Mouse (Mus musculus): ENCODE measurements around the gene Il17rd. TPM values are rescaled to one million over a fixed set of nuclear protein-coding genes. Genes with fewer than 3 reads are reported as not detected.
A peak's percentile ranks its signal among the peaks of the same experiment; 100 is the strongest.

The Il17rd gene
- total and polyA plus RNA-seq, 3 experiments, result 0.04 TPM; not detected in 2

DNA sequence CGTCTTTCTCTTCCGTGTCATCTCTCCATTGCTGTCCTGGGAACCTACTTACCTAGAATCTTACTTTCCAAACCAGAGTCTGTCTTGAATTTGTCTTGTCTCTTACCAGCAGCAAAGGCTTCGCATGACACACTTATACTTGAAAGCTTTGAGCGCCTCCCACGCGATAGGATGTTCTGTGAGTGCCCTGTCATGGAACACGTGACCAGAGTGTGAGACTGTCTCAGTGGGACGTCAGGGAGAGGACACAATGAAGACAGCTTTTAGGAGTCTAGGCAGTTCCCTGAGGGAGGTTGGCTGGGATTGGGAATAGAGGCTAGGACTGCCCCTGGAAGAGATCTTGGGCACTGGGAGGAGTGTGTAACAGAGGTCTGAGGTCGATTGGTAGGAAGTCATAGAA, 57.4 kb downstream of the Il17rd start:
- Histone ChIP-seq H3K36me3 (ENCODE audit: control insufficient read depth in 1 of 2, insufficient read depth in 2 of 2, low read length in 2 of 2) (no peaks in the 10 kb centered on the region), H3K79me2 (ENCODE audit: control insufficient read depth, insufficient read depth, low read length, poor library complexity) (no peaks in the 10 kb centered on the region), H3K4me3 (ENCODE audit: control insufficient read depth in 1 of 2, insufficient read depth in 1 of 2, low read depth in 2 of 2, low read length in 2 of 2) (no peak overlapping the region), H3K27me3 (ENCODE audit: control insufficient read depth in 1 of 2, insufficient read depth in 2 of 2, low read length in 2 of 2) (no peaks in the 10 kb centered on the region; a peak in 1 of 4 replicates), H3K9me3 (replicated peaks; ENCODE audit: insufficient read depth, low read length) (no peaks in the 10 kb centered on the region), H3K9ac (ENCODE audit: control insufficient read depth, low read depth, low read length, poor library complexity, severe bottlenecking) (no peak overlapping the region), H3K27ac (ENCODE audit: control insufficient read depth, low read depth, low read length) (no peak overlapping the region), H3K4me1 (ENCODE audit: control insufficient read depth in 1 of 2, insufficient read depth in 2 of 2, low read length in 2 of 2) (no peaks in the 10 kb centered on the region)
- TF ChIP-seq USF1 (IDR thresholded peaks at IDR 0.05; ENCODE audit: low read depth, low read length) (peak; percentile 31; the same call in 1 of the 2 replicates), POLR2AphosphoS5 (IDR thresholded peaks at IDR 0.05; ENCODE audit: borderline replicate concordance, low read depth, low read length) (no peak)
- DNase-seq (ENCODE audit: low read depth, low spot score), result no peak

DNA sequence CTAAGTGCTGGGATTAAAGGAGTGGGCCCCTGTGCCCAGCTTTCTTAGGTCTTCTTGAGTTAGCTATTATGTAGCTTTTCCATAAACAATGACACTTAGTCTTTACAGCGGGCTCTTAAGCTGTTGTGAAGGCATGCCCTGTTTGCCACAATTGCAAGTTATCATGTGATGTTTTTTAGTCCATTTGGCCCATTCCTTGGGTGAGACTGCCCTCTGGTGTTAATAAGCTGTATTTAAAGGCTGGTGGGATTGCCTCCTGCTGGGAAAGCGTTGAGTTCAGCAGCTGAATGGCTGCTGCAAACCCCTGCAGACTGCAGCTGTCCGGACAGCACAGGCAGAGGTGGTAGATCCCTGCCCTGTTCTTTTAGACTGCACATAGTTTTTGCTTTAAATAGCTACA, 58.0 kb downstream of the Il17rd start:
- DNase-seq (ENCODE audit: low read depth, low spot score), result peak; percentile 65
- Histone ChIP-seq H3K9me3 (replicated peaks; ENCODE audit: insufficient read depth, low read length) (no peaks in the 10 kb centered on the region), H3K4me1 (ENCODE audit: control insufficient read depth in 1 of 2, insufficient read depth in 2 of 2, low read length in 2 of 2) (no peaks in the 10 kb centered on the region), H3K79me2 (ENCODE audit: control insufficient read depth, insufficient read depth, low read length, poor library complexity) (no peaks in the 10 kb centered on the region), H3K4me3 (ENCODE audit: control insufficient read depth in 1 of 2, insufficient read depth in 1 of 2, low read depth in 2 of 2, low read length in 2 of 2) (no peak overlapping the region), H3K27me3 (ENCODE audit: control insufficient read depth in 1 of 2, insufficient read depth in 2 of 2, low read length in 2 of 2) (peaks cover 0 to 2% of the 10 kb centered on the region in 2 experiments; a peak in 2 of 4 replicates), H3K27ac (ENCODE audit: control insufficient read depth, low read depth, low read length) (no peak overlapping the region), H3K36me3 (ENCODE audit: control insufficient read depth in 1 of 2, insufficient read depth in 2 of 2, low read length in 2 of 2) (no peaks in the 10 kb centered on the region), H3K9ac (ENCODE audit: control insufficient read depth, low read depth, low read length, poor library complexity, severe bottlenecking) (no peak overlapping the region)
- TF ChIP-seq USF1 (IDR thresholded peaks at IDR 0.05; ENCODE audit: low read depth, low read length) (peak; percentile 64; the same call in 1 of the 2 replicates), TBP (IDR thresholded peaks at IDR 0.05; ENCODE audit: low read depth, low read length) (no peak), RCOR1 (IDR thresholded peaks at IDR 0.05; ENCODE audit: low read depth, low read length) (no peak), SMC3 (IDR thresholded peaks at IDR 0.05; ENCODE audit: low read depth, low read length) (peak; percentile 78), ZKSCAN1 (IDR thresholded peaks at IDR 0.05; ENCODE audit: low read depth, low read length) (no peak), KAT2A (conservative IDR thresholded peaks at IDR 0.05; ENCODE audit: low read depth, low read length) (no peak), SIN3A (IDR thresholded peaks at IDR 0.05; ENCODE audit: low read length) (0 out of 2 replicates have a peak, but pooled peaks have one; percentile 26), BHLHE40 (IDR thresholded peaks at IDR 0.05; ENCODE audit: borderline replicate concordance, low read depth, low read length) (no peak), RAD21 (IDR thresholded peaks at IDR 0.05; ENCODE audit: low read depth, low read length) (peak; percentile 89), POLR2AphosphoS2 (IDR thresholded peaks at IDR 0.05; ENCODE audit: low read length) (no peak), CHD1 (IDR thresholded peaks at IDR 0.05; ENCODE audit: low read depth, low read length) (no peak), CTCF (IDR thresholded peaks at IDR 0.05 in 2 of 3, conservative IDR thresholded peaks at IDR 0.05 in 1 of 3; ENCODE audit: control insufficient read depth in 1 of 3, insufficient read depth in 1 of 3, low read depth in 2 of 3, low read length in 3 of 3, poor library complexity in 1 of 3, severe bottlenecking in 1 of 3) (peak; percentile 48 to 86 (median 63); a peak in 5 of 6 replicates), MEF2A (IDR thresholded peaks at IDR 0.05; ENCODE audit: extremely low read depth, insufficient replicate concordance, low read depth, low read length, poor library complexity, severe bottlenecking) (no peak), ZC3H11A (IDR thresholded peaks at IDR 0.05; ENCODE audit: low read depth, low read length) (peak; percentile 66), HCFC1 (IDR thresholded peaks at IDR 0.05; ENCODE audit: low read depth, low read length) (no peak), EP300 (IDR thresholded peaks at IDR 0.05; ENCODE audit: low read depth in 1 of 2, low read length in 2 of 2) (no peak)
